Mouse (Mus musculus) kidney, embryonic 14.5 days (tissue): ENCODE measurements around the gene Mill2. TPM values are rescaled to one million over a fixed set of nuclear protein-coding genes. Genes with fewer than 3 reads are reported as not detected.
"Not testable (repeated sequence)": the region's sequence is repeated elsewhere in the genome, so short reads cannot be mapped to it uniquely, and the experiment has no call there.

Experiments used
- ATAC-seq: fragments of 200-750 bp; cut with Nextera tagmentation; 2 replicates; pipeline ENCODE4 v1.8.0; 2017; ENCODE audit warnings: moderate number of reproducible peaks, mild to moderate bottlenecking, moderate TSS enrichment, moderate library complexity; ENCODE audit not compliant: low FRiP score, low TSS enrichment
- H3K27ac ChIP-seq: fragments of 300-500 bp; sonication (generic); 2 replicates; pipeline ENCODE4 v1.5.1; 2014; ENCODE audit warnings: low read depth, mild to moderate bottlenecking, low read length, moderate library complexity, mixed read lengths
- H3K27me3 ChIP-seq: fragments of 300-500 bp; sonication (generic); 2 replicates; pipeline ENCODE4 v1.6.1; 2014; ENCODE audit warnings: mild to moderate bottlenecking, low read length; ENCODE audit not compliant: control insufficient read depth, insufficient read depth
- H3K36me3 ChIP-seq: fragments of 300-500 bp; sonication (generic); 2 replicates; pipeline ENCODE4 v1.6.1; 2014; ENCODE audit warnings: low read length, mixed read lengths; ENCODE audit not compliant: control insufficient read depth, insufficient read depth
- H3K4me1 ChIP-seq: fragments of 300-500 bp; sonication (generic); 2 replicates; pipeline ENCODE4 v1.6.1; 2014; ENCODE audit warnings: low read length, mixed read lengths; ENCODE audit not compliant: control insufficient read depth, insufficient read depth
- H3K4me2 ChIP-seq: fragments of 300-500 bp; sonication (generic); replicated peaks from 2 replicates; pipeline ENCODE4 v1.6.1; 2014; ENCODE audit warnings: low read depth, mild to moderate bottlenecking, low read length
- H3K4me3 ChIP-seq: fragments of 300-500 bp; sonication (generic); 2 replicates; pipeline ENCODE4 v1.5.1; 2014; ENCODE audit warnings: mild to moderate bottlenecking, low read length
- H3K9ac ChIP-seq: fragments of 300-500 bp; sonication (generic); 2 replicates; pipeline ENCODE4 v1.6.1; 2014; ENCODE audit warnings: low read depth, mild to moderate bottlenecking, low read length, moderate library complexity
- H3K9me3 ChIP-seq: fragments of 300-500 bp; sonication (generic); 2 replicates; pipeline ENCODE4 v1.6.1; 2016; ENCODE audit warnings: low read length; ENCODE audit not compliant: control insufficient read depth
- WGBS: fragments of 180-500 bp; shearing (Covaris S2); extraction: QIAGEN DNeasy Blood & Tissue Kit; methylation state at CpG from one replicate; pipeline ENCODE4 v1.1.7; 2014; 5-methylcytosine and 5-hydroxymethylcytosine counted together
- polyA plus RNA-seq: library from polyadenylated mRNA; unstranded; fragments of >200 nt; fragmentation: Nextera tagmentation; extraction: Ambion mirVana; gene quantifications from 2 replicates; pipeline ENCODE4 v1.2.1, GENCODE M21; 2014

Gene Mill2
- polyA plus RNA-seq, 1 experiment from 2014 or later: 0.79 TPM

DNA sequence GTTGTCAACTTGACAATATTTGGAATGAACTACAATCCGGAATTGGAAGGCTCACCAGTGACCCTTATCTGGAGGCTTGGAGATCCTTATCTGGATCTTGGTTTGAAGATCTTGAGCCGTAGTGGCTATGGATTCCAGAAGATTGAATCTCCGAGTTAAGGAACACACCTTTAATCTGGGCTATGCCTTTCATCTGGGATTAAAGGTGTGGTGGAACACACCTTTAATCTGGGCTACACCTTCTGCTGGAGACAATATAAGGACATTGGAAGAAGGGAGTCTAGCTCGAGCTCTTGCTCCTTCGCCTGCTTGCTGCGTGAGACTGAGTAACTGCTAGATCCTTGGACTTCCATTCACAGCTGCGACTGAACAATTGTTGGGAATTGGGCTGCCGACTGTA, 31.3 kb downstream of the Mill2 start, which contains the start of gene Pglyrp1:
Gene Pglyrp1, plus strand, starts transcription at position 301 of the 400 bp plus-strand sequence.
- H3K4me1 ChIP-seq, H3K27me3 ChIP-seq, H3K4me3 ChIP-seq, H3K27ac ChIP-seq, H3K9me3 ChIP-seq, H3K36me3 ChIP-seq, H3K4me2 ChIP-seq, ATAC-seq, H3K9ac ChIP-seq: not testable (repeated sequence)
- WGBS: no CpG with 5 or more reads among the region's 8 CpGs

DNA sequence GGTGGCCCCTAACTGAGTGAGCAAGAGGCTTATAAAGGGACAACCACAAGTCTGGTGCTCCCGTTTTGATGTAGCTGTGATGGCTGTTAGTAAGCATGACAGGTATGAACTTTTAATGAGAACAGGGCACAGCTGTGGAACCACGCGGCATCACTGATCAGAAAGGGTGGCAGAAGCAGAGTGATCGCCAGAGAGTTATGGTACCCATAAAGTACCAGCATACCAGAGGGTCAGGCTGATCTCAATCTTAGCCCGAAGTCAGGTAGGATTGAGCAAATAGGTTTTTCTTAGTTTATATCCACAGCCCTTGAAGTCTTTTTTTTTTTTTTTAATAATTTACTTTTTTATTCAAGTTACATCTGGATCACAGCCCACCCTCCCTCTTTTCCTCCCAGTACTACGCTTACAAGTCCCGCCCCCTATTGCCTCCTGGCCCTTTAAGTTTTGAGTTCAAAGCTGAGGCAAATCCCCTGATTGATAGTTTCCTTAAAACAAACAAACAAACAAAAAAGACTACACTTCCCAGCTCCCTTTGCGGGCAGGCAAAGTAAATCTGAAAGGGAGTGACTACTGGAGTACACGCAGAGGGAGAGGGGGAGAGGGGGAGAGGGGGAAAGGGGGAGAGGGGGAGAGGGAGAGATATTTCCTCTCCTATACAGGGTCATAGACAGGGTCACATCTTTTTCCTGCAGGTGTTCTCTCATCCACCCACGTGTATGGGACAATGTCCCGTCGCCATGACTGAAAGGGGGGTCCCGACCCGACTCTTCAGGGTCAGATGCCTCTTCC, 32.4 kb downstream of the Mill2 start:
- H3K4me3 ChIP-seq: peak overlapping the region; percentile 29
- H3K27me3 ChIP-seq: 0 out of 2 replicates have a peak, but pooled peaks cover 3% of the 10 kb centered on the region
- no peak overlapping the region for H3K27ac ChIP-seq
- H3K4me2 ChIP-seq: peak overlapping the region; percentile 57
- 22% methylated on average over 13 of the region's 14 CpGs for WGBS
- H3K36me3 ChIP-seq: no peaks in the 10 kb centered on the region
- peaks cover 3% of the 10 kb centered on the region; the same call in 1 of the 2 replicates for H3K9me3 ChIP-seq
- peak; percentile 53; the same call in 1 of the 2 replicates for ATAC-seq
- 0 out of 2 replicates have a peak overlapping the region, but pooled peaks have one; percentile 34 for H3K9ac ChIP-seq
- H3K4me1 ChIP-seq: 0 out of 2 replicates have a peak, but pooled peaks cover 2% of the 10 kb centered on the region

DNA sequence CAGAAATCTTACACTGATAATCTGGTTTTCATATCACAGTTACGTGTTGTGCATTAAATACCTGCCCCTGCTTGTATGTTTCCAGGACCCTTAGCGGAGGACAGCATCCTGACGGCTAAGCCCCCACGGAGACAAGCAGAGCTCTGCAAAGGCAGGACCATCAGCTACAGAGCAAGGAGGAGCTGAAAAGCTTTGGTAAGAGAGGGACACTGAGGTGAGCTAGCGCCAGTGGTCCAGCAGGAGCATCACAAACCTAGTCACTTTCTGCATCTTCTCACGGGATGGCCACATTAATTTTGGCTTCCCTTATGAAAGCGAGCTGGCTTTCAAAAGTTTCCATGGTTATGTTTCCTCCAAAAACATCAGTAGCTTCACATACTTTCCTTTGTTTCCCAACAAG, 33.0 kb downstream of the Mill2 start:
- peak; percentile 61; the same call in 1 of the 2 replicates for ATAC-seq
- peak overlapping the region; percentile 34; the same call in 1 of the 2 replicates for H3K9ac ChIP-seq
- peak overlapping the region; percentile 57 for H3K4me2 ChIP-seq
- H3K36me3 ChIP-seq: no peaks in the 10 kb centered on the region
- 0 out of 2 replicates have a peak, but pooled peaks cover 2% of the 10 kb centered on the region for H3K4me1 ChIP-seq
- 0 out of 2 replicates have a peak, but pooled peaks cover 3% of the 10 kb centered on the region for H3K27me3 ChIP-seq
- WGBS: 5% methylated on average over 7 of the region's 7 CpGs
- peaks cover 3% of the 10 kb centered on the region; the same call in 1 of the 2 replicates for H3K9me3 ChIP-seq
- H3K27ac ChIP-seq: no peak overlapping the region
- H3K4me3 ChIP-seq: peak overlapping the region; percentile 29

DNA sequence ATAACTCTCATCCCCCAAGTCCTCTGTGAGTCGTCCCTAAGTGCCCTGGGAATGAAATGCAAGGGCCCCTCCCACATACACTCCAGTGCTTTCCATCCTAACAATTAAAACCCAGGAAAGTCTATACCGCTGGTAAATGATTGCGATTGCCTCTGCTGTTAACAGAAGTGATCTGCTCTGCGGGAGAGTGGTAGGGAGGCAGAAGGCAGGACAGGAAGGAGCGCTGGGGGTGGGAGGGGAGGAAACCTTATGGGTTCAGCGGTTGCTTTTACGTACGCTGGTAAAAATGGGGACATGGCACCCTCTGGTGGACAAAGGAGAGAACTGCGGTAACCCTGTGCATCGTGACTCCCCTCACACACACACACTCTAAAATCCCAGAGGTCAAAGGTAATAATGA, 33.5 kb downstream of the Mill2 start:
- Histone ChIP-seq H3K9ac (peak overlapping the region; percentile 34; the same call in 1 of the 2 replicates), H3K27me3 (0 out of 2 replicates have a peak, but pooled peaks cover 3% of the 10 kb centered on the region), H3K9me3 (peaks cover 3% of the 10 kb centered on the region; the same call in 1 of the 2 replicates), H3K36me3 (no peaks in the 10 kb centered on the region), H3K4me2 (peak overlapping the region; percentile 57), H3K4me1 (0 out of 2 replicates have a peak, but pooled peaks cover 2% of the 10 kb centered on the region), H3K4me3 (peak overlapping the region; percentile 29), H3K27ac (no peak overlapping the region)
- ATAC-seq: peak; percentile 94
- 1% methylated on average over 10 of the region's 10 CpGs for WGBS

DNA sequence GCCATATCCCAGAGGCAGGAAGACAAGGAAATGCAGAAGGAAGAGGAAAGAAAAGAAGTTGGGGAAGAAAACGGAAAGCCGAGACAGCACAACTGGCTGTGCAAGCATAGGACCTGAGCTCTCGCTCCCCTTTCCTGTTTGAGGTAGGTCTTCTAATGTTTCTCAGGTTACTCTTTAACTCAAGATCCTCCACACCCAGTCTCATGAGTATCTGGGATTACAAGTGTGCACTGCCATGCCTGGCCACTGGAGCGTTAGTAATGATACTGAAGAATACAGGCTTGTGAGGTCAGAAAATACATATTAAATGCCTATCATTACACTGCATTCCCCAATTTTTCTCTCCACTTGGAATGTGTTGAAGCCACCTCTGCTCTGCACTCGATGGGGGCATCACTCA, 35.6 kb downstream of the Mill2 start:
- Histone ChIP-seq H3K4me3 (no peak overlapping the region), H3K36me3 (no peaks in the 10 kb centered on the region), H3K27ac (no peak overlapping the region), H3K4me2 (no peak overlapping the region), H3K9ac (no peak overlapping the region), H3K9me3 (no peaks in the 10 kb centered on the region), H3K27me3 (0 out of 2 replicates have a peak, but pooled peaks cover 3% of the 10 kb centered on the region), H3K4me1 (0 out of 2 replicates have a peak, but pooled peaks cover 2% of the 10 kb centered on the region)
- ATAC-seq: no peak
- WGBS: 81% methylated on average over 5 of the region's 5 CpGs

DNA sequence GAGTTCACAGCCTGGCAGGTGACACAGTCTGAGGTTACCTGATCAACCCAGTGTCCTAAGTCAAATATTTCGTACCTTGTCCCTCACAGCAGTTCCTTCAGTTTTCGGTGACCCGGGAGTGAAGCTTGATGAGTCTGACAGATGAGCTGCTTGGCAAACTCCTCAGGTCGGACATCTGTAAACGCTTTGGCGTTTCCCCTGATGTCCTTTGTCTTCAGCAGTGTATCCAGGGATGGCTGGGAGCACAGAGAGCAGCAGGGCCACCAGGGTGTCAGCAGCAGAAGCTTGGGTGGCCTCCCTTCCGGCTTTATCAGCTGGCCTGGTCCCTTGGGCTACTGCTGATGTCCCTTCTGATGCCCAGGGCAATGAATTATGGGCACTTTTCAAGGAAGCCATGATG, 38.9 kb downstream of the Mill2 start:
- 66% methylated on average over 7 of the region's 7 CpGs for WGBS
- H3K27ac ChIP-seq: no peak overlapping the region
- H3K27me3 ChIP-seq: no peaks in the 10 kb centered on the region
- H3K4me2 ChIP-seq: no peak overlapping the region
- no peaks in the 10 kb centered on the region for H3K4me1 ChIP-seq
- H3K9ac ChIP-seq: no peak overlapping the region
- H3K4me3 ChIP-seq: no peak overlapping the region
- H3K9me3 ChIP-seq: no peaks in the 10 kb centered on the region
- no peaks in the 10 kb centered on the region for H3K36me3 ChIP-seq
- ATAC-seq: no peak

DNA sequence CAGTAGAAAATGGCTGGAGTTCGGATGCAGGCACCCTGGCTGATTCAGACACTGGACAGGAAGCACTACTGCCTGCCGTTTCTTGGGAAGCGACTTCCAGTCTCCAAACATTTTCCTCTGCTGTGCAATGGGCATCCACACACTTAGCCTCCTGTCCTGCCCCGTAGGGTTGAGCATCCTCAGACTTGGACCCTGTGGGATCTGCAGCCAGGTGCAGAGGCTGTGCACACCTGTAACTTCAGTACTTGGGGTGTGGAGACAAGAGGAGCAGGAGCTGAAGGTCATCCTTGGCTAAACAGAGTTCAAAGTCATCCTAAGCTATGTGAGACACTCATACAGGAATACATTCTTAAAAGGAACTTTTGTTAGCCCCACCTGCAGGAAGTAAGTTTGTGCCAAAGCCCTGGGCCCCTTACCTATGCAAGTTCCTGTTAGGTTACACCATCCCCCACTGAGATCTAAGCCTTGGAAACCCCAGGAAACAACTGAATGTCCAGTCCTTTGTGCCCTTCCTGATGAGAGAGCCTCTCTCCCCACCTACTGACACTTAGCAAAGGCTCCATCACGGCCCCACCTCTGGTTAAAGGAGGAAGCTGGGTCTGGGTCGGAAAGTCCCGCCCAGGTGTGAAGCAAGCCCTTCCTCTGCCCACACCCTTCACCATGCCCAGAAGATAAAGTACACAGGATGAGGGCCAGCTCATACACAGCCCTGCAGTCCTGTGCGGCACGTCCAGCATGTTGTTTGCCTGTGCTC, 44.4 kb downstream of the Mill2 start:
- no peaks in the 10 kb centered on the region for H3K27me3 ChIP-seq
- H3K9ac ChIP-seq: no peak overlapping the region
- H3K27ac ChIP-seq: no peak overlapping the region
- WGBS: 56% methylated on average over 9 of the region's 9 CpGs
- H3K9me3 ChIP-seq: no peaks in the 10 kb centered on the region
- no peak overlapping the region for H3K4me2 ChIP-seq
- ATAC-seq: 0 out of 2 replicates have a peak, but pooled peaks have one; percentile 24
- no peaks in the 10 kb centered on the region for H3K36me3 ChIP-seq
- no peaks in the 10 kb centered on the region for H3K4me1 ChIP-seq
- no peak overlapping the region for H3K4me3 ChIP-seq

DNA sequence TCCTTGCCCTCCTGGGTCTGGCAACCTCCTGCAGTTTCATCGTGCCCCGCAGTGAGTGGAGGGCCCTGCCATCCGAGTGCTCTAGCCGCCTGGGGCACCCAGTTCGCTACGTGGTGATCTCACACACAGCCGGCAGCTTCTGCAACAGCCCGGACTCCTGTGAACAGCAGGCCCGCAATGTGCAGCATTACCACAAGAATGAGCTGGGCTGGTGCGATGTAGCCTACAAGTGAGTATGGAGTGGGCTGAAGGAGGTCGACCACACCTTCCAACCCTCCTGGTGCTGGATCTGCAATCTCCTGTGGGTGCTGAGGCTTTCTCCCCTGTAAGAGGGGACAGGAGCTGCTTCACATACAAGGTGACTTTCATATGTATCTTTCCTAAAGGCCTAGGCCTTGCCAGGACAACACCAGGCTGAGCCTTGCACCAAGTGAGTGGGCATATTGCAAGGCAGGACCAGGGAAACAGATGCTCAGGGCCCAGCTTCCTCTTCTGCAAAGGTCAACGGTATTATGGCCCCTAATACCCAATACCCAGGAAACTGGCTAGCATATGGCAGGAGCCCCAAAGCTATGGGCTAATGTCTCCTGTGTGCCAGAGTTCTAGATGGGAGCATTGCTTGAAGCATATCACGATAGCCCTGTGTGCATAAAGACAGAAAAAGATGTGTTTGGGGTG, 45.1 kb downstream of the Mill2 start:
- 0 out of 2 replicates have a peak, but pooled peaks have one; percentile 5 for ATAC-seq
- H3K27ac ChIP-seq: no peak overlapping the region
- H3K4me3 ChIP-seq: no peak overlapping the region
- no peak overlapping the region for H3K4me2 ChIP-seq
- 58% methylated on average over 13 of the region's 13 CpGs for WGBS
- no peak overlapping the region for H3K9ac ChIP-seq
- no peaks in the 10 kb centered on the region for H3K4me1 ChIP-seq
- no peaks in the 10 kb centered on the region for H3K36me3 ChIP-seq
- H3K27me3 ChIP-seq: no peaks in the 10 kb centered on the region
- H3K9me3 ChIP-seq: no peaks in the 10 kb centered on the region
